Mouse (Mus musculus): ENCODE data around the gene Rpn2.
A peak's percentile ranks its signal among the peaks of the same experiment; 100 is the strongest.

Rpn2 gene

GRCm38 (mm10) chr2:157278717-157279415 lies at the start of gene Rpn2:
Gene Rpn2, plus strand, starts transcription at chr2:157279017.
- DNase-seq: peak; percentile 100

GRCm38 (mm10) chr2:157235946-157236345 lies 42.9 kb upstream of the Rpn2 start:
- DNase-seq: peak; percentile 14

- peak; percentile 60 for DNase-seq
Observed at GRCm38 (mm10) chr2:157245001-157245400, 33.8 kb upstream of the Rpn2 start.

- DNase-seq: no peak
Observed at GRCm38 (mm10) chr2:157245603-157246002, 33.2 kb upstream of the Rpn2 start.

GRCm38 (mm10) chr2:157248111-157248510 lies 30.7 kb upstream of the Rpn2 start:
- peak; percentile 60 for DNase-seq

- DNase-seq: no peak
Observed at GRCm38 (mm10) chr2:157259720-157260119, 19.1 kb upstream of the Rpn2 start.

GRCm38 (mm10) chr2:157261930-157262329 lies 16.9 kb upstream of the Rpn2 start:
- peak; percentile 75 for DNase-seq

- DNase-seq: peak; percentile 39
Observed at GRCm38 (mm10) chr2:157262506-157262905, 16.3 kb upstream of the Rpn2 start.

GRCm38 (mm10) chr2:157263101-157263500 lies 15.7 kb upstream of the Rpn2 start:
- no peak for DNase-seq

GRCm38 (mm10) chr2:157263832-157264231 lies 15.0 kb upstream of the Rpn2 start:
- DNase-seq: no peak

- no peak for DNase-seq
Observed at GRCm38 (mm10) chr2:157279416-157279800, 591 bp downstream of the Rpn2 start, which contains the start of gene Mroh8. Gene Mroh8, minus strand, starts transcription at chr2:157279549.

- no peak for DNase-seq
Observed at GRCm38 (mm10) chr2:157283321-157283720, 4.5 kb downstream of the Rpn2 start.

- no peak for DNase-seq
Observed at GRCm38 (mm10) chr2:157287542-157287941, 8.7 kb downstream of the Rpn2 start.

- DNase-seq: no peak
Observed at GRCm38 (mm10) chr2:157288996-157289395, 10.2 kb downstream of the Rpn2 start.

GRCm38 (mm10) chr2:157292093-157292492 lies 13.3 kb downstream of the Rpn2 start:
- peak; percentile 91 for DNase-seq

GRCm38 (mm10) chr2:157296105-157296689 lies 17.4 kb downstream of the Rpn2 start:
- no peak for DNase-seq

- peak; percentile 89 for DNase-seq
Observed at GRCm38 (mm10) chr2:157300051-157300450, 21.2 kb downstream of the Rpn2 start.

- no peak for DNase-seq
Observed at GRCm38 (mm10) chr2:157303096-157303495, 24.3 kb downstream of the Rpn2 start.

- DNase-seq: no peak
Observed at GRCm38 (mm10) chr2:157306091-157307032, 27.5 kb downstream of the Rpn2 start.

- DNase-seq: no peak
Observed at GRCm38 (mm10) chr2:157307715-157308265, 29.0 kb downstream of the Rpn2 start.

GRCm38 (mm10) chr2:157308273-157308917 lies 29.6 kb downstream of the Rpn2 start:
- no peak for DNase-seq

GRCm38 (mm10) chr2:157309611-157310010 lies 30.8 kb downstream of the Rpn2 start:
- DNase-seq: no peak
